Mouse (Mus musculus) neutrophil, adult 83 days (primary cell): ENCODE results near the gene Arfgap3. TPM values are rescaled to one million over a fixed set of nuclear protein-coding genes. Genes with fewer than 3 reads are reported as not detected.

ENCODE experiments used
- total RNA-seq, 2 experiments: library from RNA; stranded (reverse); gene quantifications; one replicate each; pipeline ENCODE4 v1.2.4; 2023

Gene Arfgap3
- 10 to 100 TPM; 10.0 to 11.8 TPM for total RNA-seq

GRCm38 (mm10) chr15:83349954-83350711 is at the start of gene Arfgap3:
Gene Arfgap3, minus strand, starts transcription at chr15:83350247.

GRCm38 (mm10) chr15:83251176-83252004 is 98.7 kb downstream of the Arfgap3 start, which contains the start of gene A4galt:
Gene A4galt, minus strand, starts transcription at chr15:83251774.

Other genes with a start within 250 kb of the Arfgap3 start
- 10 to 100 TPM; 39.0 to 40.6 TPM for gene Rrp7a, start 227.4 kb downstream of the Arfgap3 start, total RNA-seq
- gene Poldip3, start 200.9 kb downstream of the Arfgap3 start, total RNA-seq, result 100 to 1,000 TPM; 115 to 126 TPM
- gene Cyb5r3, start 177.7 kb downstream of the Arfgap3 start, total RNA-seq, result 10 to 100 TPM; 40.3 to 43.4 TPM
- gene A4galt, start 98.5 kb downstream of the Arfgap3 start, total RNA-seq, result under 1 TPM in 1 of 2 experiments, not detected in 1; 0.18 TPM
- 100 to 1,000 TPM; 110 to 118 TPM for gene Pacsin2, start 114.4 kb upstream of the Arfgap3 start, total RNA-seq
- 1 to 10 TPM; 4.5 to 5.2 TPM for gene Ttll1, start 160.6 kb upstream of the Arfgap3 start, total RNA-seq
- under 1 TPM in 1 of 2 experiments, not detected in 1; 0.37 TPM for gene Bik, start 176.6 kb upstream of the Arfgap3 start, total RNA-seq
- gene Tspo, start 213.3 kb upstream of the Arfgap3 start, total RNA-seq, result 100 to 1,000 TPM; 235 to 248 TPM
- 1 to 10 TPM; 7.5 to 9.9 TPM for gene Mcat, start 213.5 kb upstream of the Arfgap3 start, total RNA-seq
- gene Ttll12, start 244.9 kb upstream of the Arfgap3 start, total RNA-seq, result 10 to 100 TPM in 1 of 2 experiments, 1 to 10 TPM in 1; 8.1 to 10.9 TPM